Mouse (Mus musculus) heart, adult 8-10 months (tissue): ENCODE data around the gene Kdsr. TPM values are rescaled to one million over a fixed set of nuclear protein-coding genes. Genes with fewer than 3 reads are reported as not detected.

Experiments
- DNase-seq: peaks from one replicate; pipeline ENCODE4 v3.0.0; 2022; ENCODE audit warnings: low spot score
- total RNA-seq, 4 experiments: library from RNA; stranded (reverse); gene quantifications; 2 replicates each; pipeline ENCODE4 v1.2.4; 2022

Gene Kdsr
- total RNA-seq = 1 to 10 TPM; 4.3 to 7.5 (median 5.0) TPM

GRCm38 (mm10) chr1:106759572-106760435 lies at the start of gene Kdsr:
TSS of gene Kdsr (minus strand) at chr1:106759727.
- DNase-seq = peak; percentile 97

DNA sequence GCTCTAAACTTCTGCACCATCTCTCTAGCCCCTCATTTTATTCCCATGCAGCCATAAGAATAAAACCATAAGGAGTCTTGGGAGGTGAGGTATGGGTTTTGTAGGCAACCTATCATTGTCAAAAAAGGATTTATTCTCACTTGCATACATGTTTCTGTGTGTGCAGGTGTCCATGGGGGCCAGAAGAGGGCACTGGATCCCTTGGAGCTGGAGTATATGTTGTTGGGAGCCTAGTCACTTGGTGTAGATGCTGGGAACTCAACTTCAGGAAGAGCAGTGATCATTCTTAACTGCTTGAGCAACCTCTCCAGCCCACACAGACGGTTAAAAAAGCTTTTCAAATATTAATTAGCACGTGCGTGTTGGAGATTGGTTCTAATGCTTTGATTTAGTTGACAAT lies 40.4 kb upstream of the Kdsr start:
- DNase-seq = no peak

- no peak for DNase-seq
Measured at GRCm38 (mm10) chr1:106799406-106799805, 39.9 kb upstream of the Kdsr start.

GRCm38 (mm10) chr1:106796987-106797779 lies 37.7 kb upstream of the Kdsr start:
- DNase-seq = no peak

- peak; percentile 95 for DNase-seq
Measured at GRCm38 (mm10) chr1:106796542-106796924, 37.0 kb upstream of the Kdsr start, which contains the start of gene Vps4b. TSS of gene Vps4b (minus strand) at chr1:106796728.

- DNase-seq = peak; percentile 10
Measured at GRCm38 (mm10) chr1:106795634-106796541, 36.4 kb upstream of the Kdsr start.

GRCm38 (mm10) chr1:106774896-106775295 lies 15.4 kb upstream of the Kdsr start:
- DNase-seq = no peak

GRCm38 (mm10) chr1:106774092-106774491 lies 14.6 kb upstream of the Kdsr start:
- DNase-seq = no peak

DNA sequence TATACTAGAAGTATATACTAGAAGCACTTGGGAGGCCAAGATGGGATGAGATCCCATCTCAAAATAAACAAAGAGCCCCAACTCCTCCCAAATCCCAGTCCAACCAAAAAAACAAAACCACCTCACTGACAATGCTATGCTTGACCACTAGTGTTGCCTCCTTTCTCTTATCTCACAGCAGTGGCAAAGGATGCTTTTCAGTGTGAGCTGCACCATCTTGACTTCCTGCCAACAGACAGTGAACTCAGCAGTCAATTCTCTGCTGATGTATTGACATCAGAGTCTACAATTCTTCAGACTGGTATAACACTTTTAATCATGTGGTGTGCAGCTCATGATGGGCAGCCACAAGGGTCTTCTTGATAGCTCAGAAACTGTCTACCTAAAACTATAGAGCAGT lies 9.2 kb upstream of the Kdsr start:
- DNase-seq = no peak

DNA sequence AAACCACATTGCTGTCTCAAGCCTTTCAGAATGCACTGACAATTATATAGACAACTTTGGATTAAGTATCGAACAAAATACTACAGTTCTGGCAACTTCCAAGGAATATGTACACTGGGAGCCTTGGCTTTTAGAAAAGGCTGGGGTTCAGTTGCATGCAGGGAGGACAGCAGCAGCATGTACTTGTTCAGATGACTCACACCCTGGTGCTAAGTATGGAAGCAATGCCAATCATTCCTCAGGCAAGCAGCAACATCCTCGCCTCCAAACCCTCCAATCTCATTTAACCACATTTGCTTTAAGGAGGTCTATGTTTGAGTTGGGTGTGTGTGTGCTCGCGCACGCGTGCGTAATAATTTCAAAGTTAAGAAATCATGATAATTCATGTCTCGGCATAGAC lies 6.2 kb upstream of the Kdsr start:
- DNase-seq = no peak

DNA sequence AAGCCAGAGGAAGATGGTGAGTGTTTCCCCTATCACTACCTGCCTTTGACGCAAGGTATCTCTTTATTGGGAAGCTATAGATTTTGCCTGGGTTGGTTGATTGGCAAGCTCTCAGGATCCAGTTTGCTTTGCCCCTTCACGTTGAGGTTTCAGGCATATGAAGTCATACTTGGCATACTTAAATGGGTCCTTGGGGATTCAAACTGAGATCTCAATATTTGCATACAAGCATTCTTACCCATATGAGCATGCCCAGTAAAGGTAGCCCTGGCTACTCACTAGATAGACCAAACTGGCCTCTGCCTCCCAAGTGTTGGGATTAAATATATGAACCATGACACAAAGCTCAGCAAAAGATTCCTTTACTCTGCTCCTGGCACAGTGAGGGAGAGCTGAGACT lies 5.3 kb upstream of the Kdsr start:
- DNase-seq = no peak

DNA sequence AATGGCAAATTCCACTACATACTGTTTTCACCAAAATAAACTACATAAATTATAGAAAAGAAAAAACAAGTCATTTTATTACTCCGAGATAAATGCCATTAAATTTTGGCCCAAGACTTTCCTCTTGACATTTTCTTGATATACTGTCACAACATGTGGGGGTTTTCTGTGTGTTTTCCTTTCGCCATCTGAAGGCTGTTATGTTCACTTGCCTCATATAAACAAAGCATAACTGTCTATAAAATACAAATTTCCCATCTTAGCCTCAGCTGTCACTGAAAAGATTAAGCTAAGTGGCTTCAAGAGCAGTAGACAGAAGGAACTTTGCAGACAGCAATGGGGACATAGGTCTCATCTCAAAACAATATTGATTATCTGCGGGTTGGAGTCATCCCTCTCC lies 4.8 kb upstream of the Kdsr start:
- no peak for DNase-seq

DNA sequence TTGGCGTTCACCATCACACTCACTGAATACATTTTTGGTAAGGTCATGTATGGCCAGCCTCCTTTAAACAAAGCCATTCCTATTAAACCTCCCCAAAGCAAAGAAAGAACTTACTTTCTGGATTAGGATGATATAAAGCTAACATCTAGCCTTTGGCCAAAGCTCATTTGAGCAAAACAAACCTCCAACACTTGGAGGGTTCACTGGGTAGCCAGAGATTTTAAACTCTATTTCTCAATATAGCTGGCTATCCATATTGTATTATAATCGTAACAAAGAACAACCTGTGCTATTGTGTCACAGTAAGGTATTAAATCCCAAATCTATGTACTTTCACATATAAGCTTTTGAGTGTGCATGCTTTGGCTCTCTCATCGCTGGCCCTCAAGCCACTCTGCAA lies 1.2 kb upstream of the Kdsr start:
- no peak for DNase-seq

- DNase-seq = no peak
Measured at GRCm38 (mm10) chr1:106758734-106759571, 574 bp downstream of the Kdsr start.

GRCm38 (mm10) chr1:106756633-106757032 lies 2.9 kb downstream of the Kdsr start:
- no peak for DNase-seq

DNA sequence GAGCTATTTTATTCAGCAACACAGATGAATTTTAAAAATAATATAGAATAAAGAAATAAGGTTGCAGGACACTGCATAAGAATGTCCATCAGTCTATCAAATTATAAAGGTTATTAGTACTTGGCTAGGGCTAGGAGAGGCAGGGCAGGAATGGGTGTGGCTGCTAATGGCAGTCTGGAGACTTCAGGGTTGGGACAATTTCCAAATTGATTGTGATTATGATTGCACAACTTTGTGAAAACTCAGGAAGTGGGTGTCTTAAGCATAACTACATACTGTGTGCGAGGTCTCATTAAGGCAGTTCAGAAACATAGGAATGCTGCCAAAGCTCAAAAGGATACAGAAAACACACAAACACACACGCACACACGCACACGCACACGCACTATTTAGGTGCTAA lies 7.5 kb downstream of the Kdsr start:
- peak; percentile 35 for DNase-seq

DNA sequence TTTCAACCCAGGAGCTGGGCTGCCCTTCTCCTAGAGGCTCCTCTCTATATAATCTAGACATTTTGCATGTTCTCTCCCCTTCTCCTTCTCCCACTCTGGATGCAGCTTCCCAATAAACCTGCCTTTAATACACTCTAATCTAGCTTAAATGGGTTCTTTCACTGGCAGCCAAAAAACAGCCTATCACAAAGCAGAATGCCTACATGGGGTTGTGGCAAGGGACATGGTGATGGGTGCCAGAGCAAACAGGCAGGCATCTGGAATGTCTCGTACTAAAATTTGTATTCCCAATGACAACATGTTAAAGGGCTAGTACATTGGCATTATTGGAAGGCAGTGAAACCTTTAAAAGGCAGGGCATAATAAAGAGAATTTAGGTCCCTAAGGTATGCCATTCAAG lies 8.9 kb downstream of the Kdsr start:
- no peak for DNase-seq

DNA sequence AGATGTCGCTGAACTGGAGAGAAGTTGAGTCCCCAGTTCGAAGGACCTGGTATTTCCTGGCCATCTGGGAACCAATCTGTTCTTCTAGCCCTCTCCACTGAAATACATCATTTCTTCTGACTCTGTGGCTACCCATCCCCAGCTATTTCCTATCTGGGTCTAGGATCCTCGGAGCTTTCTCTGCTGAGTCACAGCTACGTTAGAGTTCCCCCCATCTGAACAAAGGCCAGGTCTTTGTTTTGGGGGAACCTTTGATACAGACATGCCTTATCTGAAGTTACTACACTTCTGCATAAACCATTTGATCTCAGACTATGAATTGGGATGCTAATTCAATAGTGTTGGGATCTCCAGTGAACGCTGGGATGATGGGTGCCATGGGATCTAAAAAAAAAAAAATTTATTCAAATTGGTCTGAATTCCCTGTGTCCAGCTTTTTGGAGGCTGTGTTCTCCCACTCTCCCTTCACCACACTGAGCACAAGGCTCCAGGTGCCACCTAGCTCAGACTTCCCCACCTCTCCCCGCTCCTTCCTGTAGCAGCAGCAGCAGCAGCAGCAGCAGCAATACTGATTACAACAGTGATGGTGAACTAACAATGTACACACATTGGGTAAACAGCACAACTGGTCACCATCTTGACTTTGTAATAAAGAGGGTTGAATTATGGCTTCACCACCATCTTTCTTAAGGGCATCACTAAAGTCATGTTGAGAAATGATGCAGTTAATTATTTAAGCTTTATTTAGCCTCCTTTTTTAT lies 10.8 kb downstream of the Kdsr start:
- DNase-seq = no peak

- DNase-seq = no peak
Measured at GRCm38 (mm10) chr1:106742980-106743379, 16.5 kb downstream of the Kdsr start.

GRCm38 (mm10) chr1:106740735-106741134 lies 18.8 kb downstream of the Kdsr start:
- no peak for DNase-seq
